Mouse (Mus musculus) mesoderm, embryonic 11.5 days (tissue): ENCODE data around the gene Fat1.
A peak's percentile ranks its signal among the peaks of the same experiment; 100 is the strongest.
"Not testable (repeated sequence)": the region's sequence is repeated elsewhere in the genome, so short reads cannot be mapped to it uniquely, and the experiment has no call there.

ENCODE experiments used
- DNase-seq: peaks from one replicate; pipeline ENCODE4 v3.0.0-alpha.2; 2012; ENCODE audit warnings: low read depth, low spot score

Gene Fat1

GRCm38 (mm10) chr8:45064197-45064869 lies 129.1 kb downstream of the Fat1 start:
- peak; percentile 58 for DNase-seq

GRCm38 (mm10) chr8:45065391-45065790 lies 130.1 kb downstream of the Fat1 start:
- not testable (repeated sequence) for DNase-seq

GRCm38 (mm10) chr8:45068759-45069386 lies 133.6 kb downstream of the Fat1 start, which contains the start of gene Mtnr1a:
Gene Mtnr1a, plus strand, starts transcription at chr8:45069137.
- DNase-seq = peak; percentile 91

- no peak for DNase-seq
These were observed 135.7 kb downstream of the Fat1 start for GRCm38 (mm10) chr8:45070949-45071348.

GRCm38 (mm10) chr8:45080850-45081249 lies 145.6 kb downstream of the Fat1 start:
- no peak for DNase-seq

- no peak for DNase-seq
These were observed 158.4 kb downstream of the Fat1 start for GRCm38 (mm10) chr8:45093599-45093998.
